Mouse (Mus musculus) CH12F3 (cell line): ENCODE measurements around the gene Zfp976.
"Not testable (repeated sequence)": the region's sequence is repeated elsewhere in the genome, so short reads cannot be mapped to it uniquely, and the experiment has no call there.

Source experiments
- in situ Hi-C: fragments of 300-500 bp; cut with MboI; formaldehyde crosslinking; loops from 2 replicates; pipeline ENCODE4 v1.14.3; 2020; ENCODE audit warnings: low sequenced_read_pairs

Zfp976 gene

DNA sequence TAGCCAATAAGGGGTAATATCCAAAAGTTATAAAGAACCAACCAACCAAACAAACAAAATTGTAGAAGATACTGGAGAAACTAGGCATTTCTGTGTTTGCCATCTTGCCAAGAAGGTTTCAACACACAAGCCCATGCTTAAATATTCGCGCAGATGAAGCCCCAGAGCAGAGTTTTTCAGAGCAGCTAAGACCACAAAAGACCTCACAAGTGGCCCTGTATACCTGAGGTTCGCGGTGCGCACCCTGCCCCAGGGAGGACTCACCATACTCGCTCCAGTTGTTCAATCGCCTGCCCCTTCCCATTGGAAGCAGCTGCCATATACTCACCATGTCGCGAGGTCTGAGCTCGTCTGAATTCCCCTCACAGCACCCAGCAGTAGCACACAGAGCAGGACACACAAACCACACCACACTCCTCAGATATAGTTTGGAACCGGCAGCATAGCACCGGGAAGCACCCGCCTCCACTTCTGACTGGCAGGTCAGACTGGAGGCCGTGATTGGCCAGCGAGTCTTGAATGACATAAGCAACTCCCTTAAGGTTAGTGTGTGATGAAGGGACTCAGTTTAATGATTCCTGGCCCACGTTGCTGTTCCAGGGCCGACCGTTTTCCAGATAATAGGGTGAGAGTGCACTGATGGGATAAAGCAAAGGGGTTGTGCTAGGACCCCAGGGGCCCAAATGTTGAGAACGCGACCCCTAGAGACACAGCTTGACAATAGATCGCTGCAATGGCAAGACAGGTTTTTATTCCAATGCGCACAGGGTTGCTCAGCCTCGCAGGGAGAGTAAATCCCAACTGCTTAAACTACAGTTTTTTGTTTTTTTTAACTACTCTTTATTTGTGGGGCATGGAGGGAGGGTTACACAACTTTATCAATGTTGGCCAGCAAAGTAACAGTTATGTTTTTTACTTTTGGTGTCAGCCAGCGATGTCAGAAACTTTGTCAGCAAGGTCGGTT is at the start of gene Zfp976:
Zfp976 (minus strand) TSS at position 437 of the 964 bp plus-strand sequence.
- in situ Hi-C loops, result not testable (repeated sequence)

- in situ Hi-C loops, result not testable (repeated sequence)
Measured at GRCm38 (mm10) chr7:42680081-42680480, 37.7 kb upstream of the Zfp976 start.

- in situ Hi-C loops, result not testable (repeated sequence)
Measured at GRCm38 (mm10) chr7:42679646-42680045, 37.3 kb upstream of the Zfp976 start.

DNA sequence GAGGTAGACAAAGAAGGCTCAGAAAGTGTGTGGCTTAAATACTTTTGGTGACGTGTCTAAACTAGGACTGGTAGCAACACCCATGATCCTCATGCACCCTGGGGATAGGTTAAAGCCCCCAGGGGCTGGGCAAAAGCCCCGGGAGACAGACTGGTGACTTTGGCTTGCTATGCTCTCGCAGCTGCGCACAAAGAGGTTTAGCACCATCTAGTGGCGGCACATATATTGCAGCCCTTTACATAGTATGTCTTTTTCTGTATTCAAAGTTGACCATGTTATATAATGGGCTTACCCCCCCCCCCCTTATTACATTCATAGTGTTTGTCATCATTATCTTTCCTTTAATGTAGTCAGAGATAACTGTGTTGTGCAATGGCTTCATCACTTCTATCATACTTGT is 17.8 kb upstream of the Zfp976 start:
- in situ Hi-C loops, result not testable (repeated sequence)

- in situ Hi-C loops, result not testable (repeated sequence)
Measured at GRCm38 (mm10) chr7:42655211-42655610, 12.8 kb upstream of the Zfp976 start.

DNA sequence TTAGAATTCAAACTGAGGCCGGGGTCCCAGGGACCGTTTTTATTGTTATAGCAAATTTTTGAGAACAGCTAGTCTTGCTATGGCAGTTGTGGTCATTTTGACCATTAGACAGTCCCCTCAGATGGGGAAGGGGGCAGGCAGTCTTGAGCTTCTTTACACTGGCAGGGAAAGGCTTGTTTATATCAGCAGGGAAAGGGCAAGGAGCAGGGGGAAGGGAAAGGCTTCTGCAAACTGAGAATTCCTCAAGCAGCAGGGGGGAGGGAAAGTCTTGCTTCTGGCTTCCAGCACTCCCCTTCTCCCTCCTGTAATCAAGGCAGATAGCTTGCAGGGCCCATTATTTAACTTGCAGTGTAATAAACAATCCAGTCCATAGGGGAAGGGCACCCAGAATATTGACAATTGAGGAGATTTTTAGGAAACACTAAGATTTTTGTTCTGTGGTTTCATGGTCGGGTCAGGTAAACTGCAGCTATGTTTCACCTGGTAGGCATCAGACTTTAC is 782 bp upstream of the Zfp976 start:
- in situ Hi-C loops, result not testable (repeated sequence)

- in situ Hi-C loops, result not testable (repeated sequence)
Measured at GRCm38 (mm10) chr7:42631031-42631430, 11.4 kb downstream of the Zfp976 start.

- in situ Hi-C loops, result not testable (repeated sequence)
Measured at GRCm38 (mm10) chr7:42595666-42596065, 46.7 kb downstream of the Zfp976 start.

GRCm38 (mm10) chr7:42592413-42592812 is 50.0 kb downstream of the Zfp976 start, which contains the start of gene Zfp977:
TSS of gene Zfp977 (minus strand) at chr7:42592547.
- in situ Hi-C loops, result not testable (repeated sequence)

- in situ Hi-C loops, result not testable (repeated sequence)
Measured at GRCm38 (mm10) chr7:42591311-42591710, 51.1 kb downstream of the Zfp976 start.

DNA sequence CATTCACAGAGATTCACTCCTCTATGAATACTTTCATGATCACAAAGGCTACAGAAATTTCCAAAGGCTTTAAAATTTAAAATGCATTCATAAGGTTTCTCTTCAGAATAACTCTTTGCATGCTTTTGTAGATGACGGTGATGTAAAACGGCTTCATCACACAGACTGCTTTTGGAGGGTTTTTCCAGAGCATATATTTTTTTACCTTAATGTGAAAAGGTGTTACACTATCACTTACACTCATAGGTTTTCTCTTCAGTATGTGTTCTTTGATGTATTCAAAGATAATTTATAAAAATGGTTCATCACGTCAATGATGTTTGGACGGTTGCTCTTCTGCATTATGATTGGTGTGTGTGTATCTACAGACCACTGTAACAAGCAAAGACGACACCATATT is 63.9 kb downstream of the Zfp976 start, which contains the start of gene Gm21028:
Gm21028 (minus strand) TSS at position 101 of the 400 bp plus-strand sequence.
- in situ Hi-C loops, result no loop called here
